Mouse (Mus musculus): Measurements from ENCODE around the gene Rabepk. TPM values are rescaled to one million over a fixed set of nuclear protein-coding genes. Genes with fewer than 3 reads are reported as not detected.

The Rabepk gene
- polyA plus RNA-seq, 1 experiment from 2014 or later: 23.2 TPM

- Histone ChIP-seq H3K9me3 (replicated peaks) (no peaks in the 10 kb centered on the region), H3K4me3 (replicated peaks) (no peak overlapping the region), H3K27me3 (replicated peaks) (no peaks in the 10 kb centered on the region), H3K4me1 (0 out of 2 replicates have a peak, but pooled peaks cover 3% of the 10 kb centered on the region), H3K4me2 (no peak overlapping the region), H3K9ac (replicated peaks) (no peak overlapping the region), H3K27ac (replicated peaks) (no peak overlapping the region), H3K36me3 (peaks cover 3% of the 10 kb centered on the region; the same call in 1 of the 2 replicates)
- whole genome bisulfite sequencing: 82% methylated on average over 1 of the region's 1 CpGs
- no peak for ATAC-seq (ENCODE audit: low FRiP score)
These were observed 61.8 kb downstream of the Rabepk start for GRCm38 (mm10) chr2:34737911-34738310.

- Histone ChIP-seq H3K9me3 (replicated peaks) (no peaks in the 10 kb centered on the region), H3K4me3 (replicated peaks) (no peak overlapping the region), H3K27me3 (replicated peaks) (no peaks in the 10 kb centered on the region), H3K4me2 (no peak overlapping the region), H3K27ac (replicated peaks) (no peak overlapping the region), H3K36me3 (no peaks in the 10 kb centered on the region; the same call in 1 of the 2 replicates), H3K9ac (replicated peaks) (no peak overlapping the region), H3K4me1 (0 out of 2 replicates have a peak, but pooled peaks cover 3% of the 10 kb centered on the region)
- ATAC-seq (ENCODE audit: low FRiP score): no peak
- WGBS: 90% methylated on average over 1 of the region's 1 CpGs
These were observed 63.1 kb downstream of the Rabepk start for GRCm38 (mm10) chr2:34736626-34737025.

Other genes starting within 250 kb of the Rabepk start
- gene Gapvd1, start 44.7 kb downstream of the Rabepk start, polyA plus RNA-seq (2015; fragmentation: Nextera tagmentation; extraction: Ambion mirVana): 102 and 105 TPM in 2 replicates
- gene Hspa5, start 27.9 kb downstream of the Rabepk start, polyA plus RNA-seq (2015; fragmentation: Nextera tagmentation; extraction: Ambion mirVana): 475 and 549 TPM in 2 replicates
- 101 and 102 TPM in 2 replicates for gene Fbxw2, start 26.4 kb upstream of the Rabepk start, polyA plus RNA-seq (2015; fragmentation: Nextera tagmentation; extraction: Ambion mirVana)
- gene Gm34653, start 33.1 kb upstream of the Rabepk start, polyA plus RNA-seq (2015; fragmentation: Nextera tagmentation; extraction: Ambion mirVana): not detected in 2 replicates
- gene Cutal, start 74.5 kb upstream of the Rabepk start, polyA plus RNA-seq (2015; fragmentation: Nextera tagmentation; extraction: Ambion mirVana): 0.32 and 1.2 TPM in 2 replicates
- 88.9 and 97.3 TPM in 2 replicates for gene Psmd5, start 75.1 kb upstream of the Rabepk start, polyA plus RNA-seq (2015; fragmentation: Nextera tagmentation; extraction: Ambion mirVana)
- gene Phf19, start 114.1 kb upstream of the Rabepk start, polyA plus RNA-seq (2015; fragmentation: Nextera tagmentation; extraction: Ambion mirVana): 2.2 and 3.5 TPM in 2 replicates
- 3.9 and 5.4 TPM in 2 replicates for gene Traf1, start 161.9 kb upstream of the Rabepk start, polyA plus RNA-seq (2015; fragmentation: Nextera tagmentation; extraction: Ambion mirVana)